Mouse (Mus musculus): ENCODE results near the gene Pde4a. TPM values are rescaled to one million over a fixed set of nuclear protein-coding genes. Genes with fewer than 3 reads are reported as not detected.
"Not testable (repeated sequence)": the region's sequence is repeated elsewhere in the genome, so short reads cannot be mapped to it uniquely, and the experiment has no call there.

Gene Pde4a
- polyA plus RNA-seq, 1 experiment from 2014 or later: 4.8 TPM

DNA sequence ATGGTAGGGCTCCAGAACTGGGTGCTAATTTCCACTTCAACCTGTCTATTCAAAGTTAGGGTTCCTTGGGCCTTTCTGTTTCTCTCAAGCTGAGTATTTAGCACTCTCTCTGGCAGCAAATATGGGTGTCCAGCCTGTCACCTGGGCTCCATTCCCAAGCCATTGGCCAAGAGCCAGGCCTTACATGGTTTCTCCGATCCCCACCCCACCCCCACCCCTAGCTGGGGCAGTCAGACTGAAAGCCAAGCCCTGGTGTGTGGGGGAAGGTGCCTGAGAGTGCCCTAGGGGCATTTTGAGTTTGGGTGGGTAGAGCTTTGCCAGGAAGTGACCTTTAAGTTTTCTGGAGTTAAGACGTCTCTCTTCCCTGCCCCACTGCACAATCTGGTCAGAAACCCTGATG lies 19.2 kb downstream of the Pde4a start:
- no peak overlapping the region for H3K9ac ChIP-seq (replicated peaks)
- H3K27me3 ChIP-seq: peaks cover 45% of the 10 kb centered on the region
- no peaks in the 10 kb centered on the region for H3K36me3 ChIP-seq
- no peak overlapping the region; the same call in 1 of the 2 replicates for H3K4me3 ChIP-seq (replicated peaks)
- 26% methylated on average over 2 of the region's 2 CpGs for WGBS
- H3K4me1 ChIP-seq (replicated peaks): peaks cover 21% of the 10 kb centered on the region
- no peak for ATAC-seq (ENCODE audit: insufficient number of reproducible peaks, insufficient read depth, low FRiP score, low TSS enrichment, low read depth)
- no peak overlapping the region for H3K4me2 ChIP-seq
- no peaks in the 10 kb centered on the region for H3K9me3 ChIP-seq
- no peak overlapping the region for H3K27ac ChIP-seq

DNA sequence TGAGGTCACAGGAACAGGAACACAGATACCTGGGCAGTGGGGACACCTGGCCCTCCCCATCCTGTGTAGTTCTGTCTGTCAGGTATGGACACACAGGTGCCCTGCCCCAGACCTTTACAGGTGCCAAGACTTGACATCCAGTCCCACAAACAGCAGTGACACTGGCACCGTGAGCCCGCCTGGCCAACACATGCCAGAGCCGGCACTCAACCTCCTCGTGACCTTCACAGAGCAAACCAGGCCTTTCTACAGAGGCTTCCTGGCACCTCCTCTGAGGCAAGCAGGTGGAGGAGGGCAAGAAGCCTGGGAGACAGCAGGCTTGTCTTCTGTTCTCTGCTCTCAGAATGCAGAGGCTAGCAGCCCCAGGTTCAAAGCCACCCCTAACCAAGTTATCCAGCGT lies 19.9 kb downstream of the Pde4a start:
- Histone ChIP-seq H3K4me3 (replicated peaks) (no peak overlapping the region), H3K9ac (replicated peaks) (no peak overlapping the region), H3K36me3 (no peaks in the 10 kb centered on the region), H3K9me3 (no peaks in the 10 kb centered on the region), H3K4me1 (replicated peaks) (peaks cover 21% of the 10 kb centered on the region), H3K4me2 (no peak overlapping the region), H3K27me3 (peaks cover 45% of the 10 kb centered on the region), H3K27ac (no peak overlapping the region)
- 89% methylated on average over 5 of the region's 5 CpGs for WGBS
- no peak for ATAC-seq (ENCODE audit: insufficient number of reproducible peaks, insufficient read depth, low FRiP score, low TSS enrichment, low read depth)

DNA sequence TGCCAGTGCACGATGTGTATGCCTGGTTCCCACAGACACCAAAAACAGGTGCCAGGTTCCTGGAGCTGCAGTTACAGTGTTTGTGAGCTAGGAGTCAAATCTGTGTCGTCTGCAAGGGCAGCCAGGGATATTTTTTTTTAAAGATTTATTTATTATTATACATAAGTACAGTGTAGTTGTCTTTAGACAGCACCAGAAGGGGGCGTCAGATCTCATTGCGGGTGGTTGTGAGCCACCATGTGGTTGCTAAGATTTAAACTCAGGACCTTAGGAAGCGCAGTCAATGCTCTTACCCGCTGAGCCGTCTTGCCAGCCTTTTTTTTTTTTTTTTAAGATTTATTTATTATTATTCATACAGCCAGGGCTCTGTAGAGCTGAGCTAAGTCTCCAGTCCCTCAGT lies 24.4 kb downstream of the Pde4a start:
- no peak for ATAC-seq (ENCODE audit: insufficient number of reproducible peaks, insufficient read depth, low FRiP score, low TSS enrichment, low read depth)
- no peak overlapping the region for H3K27ac ChIP-seq
- no peak overlapping the region for H3K9ac ChIP-seq (replicated peaks)
- 54% methylated on average over 7 of the region's 7 CpGs for WGBS
- H3K36me3 ChIP-seq: no peaks in the 10 kb centered on the region
- no peaks in the 10 kb centered on the region for H3K9me3 ChIP-seq
- peaks cover 9% of the 10 kb centered on the region for H3K27me3 ChIP-seq
- H3K4me1 ChIP-seq (replicated peaks): peaks cover 1% of the 10 kb centered on the region
- H3K4me3 ChIP-seq (replicated peaks): no peak overlapping the region
- no peak overlapping the region for H3K4me2 ChIP-seq

- H3K27me3 ChIP-seq: peaks cover 2% of the 10 kb centered on the region; the same call in 1 of the 2 replicates
- no peak overlapping the region for H3K27ac ChIP-seq
- H3K36me3 ChIP-seq: no peaks in the 10 kb centered on the region
- WGBS: 83% methylated on average over 3 of the region's 3 CpGs
- ATAC-seq (ENCODE audit: insufficient number of reproducible peaks, insufficient read depth, low FRiP score, low TSS enrichment, low read depth): no peak
- no peak overlapping the region for H3K4me2 ChIP-seq
- H3K4me3 ChIP-seq (replicated peaks): no peak overlapping the region
- peaks cover 3% of the 10 kb centered on the region for H3K4me1 ChIP-seq (replicated peaks)
- no peak overlapping the region for H3K9ac ChIP-seq (replicated peaks)
- no peaks in the 10 kb centered on the region for H3K9me3 ChIP-seq
These were observed 25.2 kb downstream of the Pde4a start for GRCm38 (mm10) chr9:21190670-21191069.

DNA sequence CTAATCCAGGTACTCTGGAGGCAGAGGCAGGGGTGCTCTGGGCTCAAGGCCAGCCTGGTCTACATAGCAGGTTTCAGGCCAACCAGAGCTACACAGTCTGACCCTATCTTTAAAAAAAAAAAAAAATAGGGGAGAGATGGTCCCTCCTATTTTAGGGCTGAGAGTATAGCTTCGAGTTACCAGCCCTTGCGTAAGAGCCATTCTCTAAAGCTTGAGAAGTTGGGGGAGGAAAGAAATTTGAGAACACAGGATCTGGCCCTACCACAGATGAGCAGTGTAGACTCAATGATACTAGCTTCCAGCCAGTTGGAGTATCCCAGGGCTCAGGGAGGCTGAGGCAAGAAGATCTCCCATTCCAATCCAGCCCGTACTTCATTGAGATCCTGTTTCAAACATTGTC lies 28.3 kb downstream of the Pde4a start:
- H3K9ac ChIP-seq (replicated peaks): no peak overlapping the region
- ATAC-seq (ENCODE audit: insufficient number of reproducible peaks, insufficient read depth, low FRiP score, low TSS enrichment, low read depth): no peak
- H3K27ac ChIP-seq: no peak overlapping the region
- no peak overlapping the region for H3K4me2 ChIP-seq
- H3K27me3 ChIP-seq: no peaks in the 10 kb centered on the region
- H3K4me1 ChIP-seq (replicated peaks): peaks cover 32% of the 10 kb centered on the region
- H3K36me3 ChIP-seq: no peaks in the 10 kb centered on the region
- WGBS: 83% methylated on average over 3 of the region's 3 CpGs
- H3K4me3 ChIP-seq (replicated peaks): no peak overlapping the region
- H3K9me3 ChIP-seq: no peaks in the 10 kb centered on the region

GRCm38 (mm10) chr9:21194787-21195493 lies 29.4 kb downstream of the Pde4a start:
- Histone ChIP-seq H3K27me3 (no peaks in the 10 kb centered on the region), H3K4me3 (replicated peaks) (no peak overlapping the region), H3K9ac (replicated peaks) (no peak overlapping the region), H3K4me1 (replicated peaks) (peaks cover 33% of the 10 kb centered on the region), H3K27ac (no peak overlapping the region), H3K9me3 (no peaks in the 10 kb centered on the region), H3K36me3 (no peaks in the 10 kb centered on the region), H3K4me2 (no peak overlapping the region)
- no peak for ATAC-seq (ENCODE audit: insufficient number of reproducible peaks, insufficient read depth, low FRiP score, low TSS enrichment, low read depth)
- WGBS: 79% methylated on average over 4 of the region's 4 CpGs

- not testable (repeated sequence) for H3K36me3 ChIP-seq; H3K9ac ChIP-seq (replicated peaks); H3K4me3 ChIP-seq (replicated peaks); H3K4me2 ChIP-seq; H3K9me3 ChIP-seq; ATAC-seq (ENCODE audit: insufficient number of reproducible peaks, insufficient read depth, low FRiP score, low TSS enrichment, low read depth); H3K27ac ChIP-seq; H3K27me3 ChIP-seq
- WGBS: 64% methylated on average over 7 of the region's 7 CpGs
- peaks cover 33% of the 10 kb centered on the region for H3K4me1 ChIP-seq (replicated peaks)
These were observed 30.4 kb downstream of the Pde4a start for GRCm38 (mm10) chr9:21195736-21196505.

DNA sequence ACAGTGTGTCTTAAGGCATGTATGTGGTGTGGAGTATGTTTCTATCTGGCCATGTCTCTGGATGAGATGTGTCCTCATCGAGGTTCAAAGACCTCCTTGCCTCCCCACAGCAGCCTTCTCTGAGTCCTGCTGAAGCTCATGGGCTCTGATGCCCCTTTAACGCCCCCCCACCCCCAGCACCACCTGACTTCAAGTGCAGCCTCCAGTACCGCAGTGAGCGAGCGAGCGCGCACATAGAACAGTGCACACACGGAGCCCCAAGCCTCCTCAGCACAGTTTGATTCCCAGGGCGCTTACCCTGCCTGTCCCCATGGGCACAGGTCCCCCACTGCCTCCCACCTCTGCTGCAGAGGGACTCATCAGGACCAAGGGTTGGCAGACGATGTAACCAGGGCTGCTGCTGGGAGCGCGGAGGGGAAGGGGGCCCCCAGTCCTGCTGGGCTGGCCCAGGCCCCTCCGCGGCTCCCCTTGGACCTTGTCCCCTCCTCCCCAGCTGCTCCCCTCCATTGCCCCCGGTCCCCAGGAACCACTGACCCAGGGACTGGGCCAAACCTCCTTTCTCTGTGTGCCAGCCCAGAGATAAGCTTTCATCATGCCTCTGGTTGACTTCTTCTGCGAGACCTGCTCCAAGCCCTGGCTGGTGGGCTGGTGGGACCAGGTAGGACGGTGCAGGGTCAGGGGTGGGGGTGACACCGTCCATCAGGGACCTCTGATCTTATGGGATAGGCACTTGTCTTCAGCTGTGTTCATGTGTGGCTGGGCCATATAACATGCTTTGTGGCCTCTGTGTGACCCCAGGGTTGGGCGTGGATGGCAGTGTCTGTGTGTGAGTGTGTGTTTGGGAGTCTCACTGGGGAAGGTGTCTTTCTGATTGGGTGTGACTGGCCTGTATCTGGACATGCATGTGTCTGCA lies 31.3 kb downstream of the Pde4a start:
- 0 out of 2 replicates have a peak, but pooled peaks have one; percentile 24 for ATAC-seq (ENCODE audit: insufficient number of reproducible peaks, insufficient read depth, low FRiP score, low TSS enrichment, low read depth)
- H3K27me3 ChIP-seq: no peaks in the 10 kb centered on the region
- H3K4me2 ChIP-seq: peak overlapping the region; percentile 54
- H3K27ac ChIP-seq: no peak overlapping the region
- H3K4me1 ChIP-seq (replicated peaks): peaks cover 33% of the 10 kb centered on the region
- 31% methylated on average over 19 of the region's 19 CpGs for WGBS
- H3K4me3 ChIP-seq (replicated peaks): peak overlapping the region; percentile 33
- peak overlapping the region; percentile 52; the same call in 1 of the 2 replicates for H3K9ac ChIP-seq (replicated peaks)
- no peaks in the 10 kb centered on the region for H3K36me3 ChIP-seq
- H3K9me3 ChIP-seq: no peaks in the 10 kb centered on the region

- Histone ChIP-seq H3K27me3 (no peaks in the 10 kb centered on the region), H3K9ac (replicated peaks) (no peak overlapping the region), H3K4me3 (replicated peaks) (peak overlapping the region; percentile 33; the same call in 1 of the 2 replicates), H3K4me2 (peak overlapping the region; percentile 54), H3K9me3 (no peaks in the 10 kb centered on the region), H3K27ac (no peak overlapping the region), H3K4me1 (replicated peaks) (peaks cover 33% of the 10 kb centered on the region), H3K36me3 (no peaks in the 10 kb centered on the region)
- WGBS: 23% methylated on average over 4 of the region's 4 CpGs
- ATAC-seq (ENCODE audit: insufficient number of reproducible peaks, insufficient read depth, low FRiP score, low TSS enrichment, low read depth): no peak
These were observed 32.5 kb downstream of the Pde4a start for GRCm38 (mm10) chr9:21197981-21198380.

DNA sequence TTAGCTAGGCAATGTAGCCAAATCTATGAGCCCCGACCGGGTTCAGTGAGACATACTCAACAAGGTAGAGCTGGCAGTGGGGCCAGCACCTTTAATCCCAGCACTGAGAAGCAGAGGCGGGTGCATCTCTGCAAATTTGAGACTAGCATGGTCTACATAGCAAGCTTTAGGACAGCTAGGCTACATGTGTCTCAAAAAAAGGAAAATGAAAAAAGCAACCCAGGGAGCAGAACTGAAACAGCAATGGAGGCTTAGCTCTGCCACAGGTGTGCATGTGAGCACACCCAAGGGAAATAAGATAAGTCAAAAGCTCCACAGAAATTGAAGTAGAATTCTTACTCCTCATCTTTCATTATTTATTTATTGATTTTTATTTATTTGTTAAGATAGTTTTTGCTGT lies 33.4 kb downstream of the Pde4a start:
- Histone ChIP-seq H3K9me3 (no peaks in the 10 kb centered on the region), H3K27ac (no peak overlapping the region), H3K4me1 (replicated peaks) (peaks cover 33% of the 10 kb centered on the region), H3K36me3 (no peaks in the 10 kb centered on the region), H3K4me2 (no peak overlapping the region), H3K27me3 (no peaks in the 10 kb centered on the region), H3K9ac (replicated peaks) (no peak overlapping the region), H3K4me3 (replicated peaks) (no peak overlapping the region)
- WGBS: 93% methylated on average over 3 of the region's 3 CpGs
- no peak for ATAC-seq (ENCODE audit: insufficient number of reproducible peaks, insufficient read depth, low FRiP score, low TSS enrichment, low read depth)

DNA sequence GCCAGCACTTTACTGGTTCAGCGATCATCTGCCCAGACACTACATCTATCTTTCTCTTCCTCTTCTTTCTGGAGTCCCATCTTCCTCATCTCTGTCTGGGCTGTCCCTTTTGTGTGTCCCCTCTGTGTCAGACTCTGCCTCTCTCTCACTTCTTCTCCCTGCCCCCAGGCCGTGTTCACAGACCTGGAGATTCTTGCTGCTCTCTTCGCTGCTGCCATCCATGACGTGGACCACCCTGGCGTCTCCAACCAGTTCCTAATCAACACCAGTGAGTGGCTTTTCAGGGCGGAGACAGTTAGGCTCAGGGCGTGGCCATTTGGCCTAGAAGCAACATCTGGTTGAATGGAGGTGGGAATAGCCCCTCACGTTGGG lies 38.6 kb downstream of the Pde4a start:
- Histone ChIP-seq H3K4me3 (replicated peaks) (no peak overlapping the region), H3K27ac (no peak overlapping the region), H3K36me3 (no peaks in the 10 kb centered on the region), H3K4me1 (replicated peaks) (peaks cover 10% of the 10 kb centered on the region; the same call in 1 of the 2 replicates), H3K9me3 (no peaks in the 10 kb centered on the region), H3K4me2 (peak overlapping the region; percentile 59), H3K27me3 (no peaks in the 10 kb centered on the region), H3K9ac (replicated peaks) (no peak overlapping the region)
- 18% methylated on average over 8 of the region's 8 CpGs for WGBS
- peak; percentile 23; the same call in 1 of the 2 replicates for ATAC-seq (ENCODE audit: insufficient number of reproducible peaks, insufficient read depth, low FRiP score, low TSS enrichment, low read depth)

Data from limb, embryonic 12.5 days (tissue).